Comparison of ENCODE assay signal across 8 mouse cellular contexts in the genomic region with DNA sequence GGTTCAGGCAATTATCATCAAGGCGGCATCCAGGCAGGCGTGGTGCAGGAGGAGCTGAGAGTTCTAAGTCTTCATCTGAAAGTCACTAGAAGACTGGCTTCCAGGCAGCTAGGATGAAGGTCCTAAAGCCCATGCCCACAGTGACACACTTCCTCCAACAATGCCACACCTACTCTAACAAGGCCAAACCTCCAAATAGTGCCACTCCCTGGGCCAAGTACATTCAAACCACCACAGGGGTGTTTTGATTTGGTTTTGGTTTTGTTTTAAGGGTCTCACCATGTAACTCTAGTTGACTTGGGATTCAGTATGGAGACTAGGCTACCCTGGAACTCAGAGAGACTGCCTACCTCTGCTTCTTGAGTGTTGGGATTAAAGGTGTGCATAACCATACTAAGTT. TPM values are rescaled to one million over a fixed set of nuclear protein-coding genes. Genes with fewer than 3 reads are reported as not detected.
DNase-seq lines count a peak whose midpoint lies in the region; ATAC-seq and TF ChIP-seq lines count a peak whose summit lies in the region.

A gene (minus strand): TSS at position 101 of the 400 bp plus-strand sequence.

- peak within 1 kb of the TSS; percentile 73 for H3K4me3 ChIP-seq in forebrain, embryonic 10.5 days
- H3K4me3 ChIP-seq in forebrain, postnatal 0 days (ENCODE audit: low read depth, low read length), result no peak within 1 kb of the TSS
- H3K4me3 ChIP-seq in CH12.LX (replicated peaks in 1 of 3; ENCODE audit: low read depth in 2 of 3, low read length in 2 of 3, poor library complexity in 1 of 3), result peak within 1 kb of the TSS; percentile 75 to 91 (median 79)
- 0 out of 2 replicates have a peak within 1 kb of the TSS, but pooled peaks have one; percentile 46 for H3K4me3 ChIP-seq in forebrain, embryonic 13.5 days
- H3K4me3 ChIP-seq in liver, embryonic 14.5 days (ENCODE audit: insufficient read depth in 1 of 2, low read depth in 2 of 2, low read length in 2 of 2), result peak within 1 kb of the TSS; percentile 81 to 95; a peak in 3 of 4 replicates

- H3K4me2 ChIP-seq in forebrain, postnatal 0 days (ENCODE audit: low read depth), result no peak within 1 kb of the TSS
- peak within 1 kb of the TSS; percentile 91 for H3K4me2 ChIP-seq in CH12.LX (ENCODE audit: insufficient read depth, low read depth, poor library complexity, severe bottlenecking)
- H3K4me2 ChIP-seq in forebrain, embryonic 13.5 days, result peak within 1 kb of the TSS; percentile 69
- H3K4me2 ChIP-seq in liver, embryonic 14.5 days (ENCODE audit: low read depth), result peak within 1 kb of the TSS; percentile 94

- peaks cover 31% of the 10 kb centered on the region for H3K27me3 ChIP-seq in forebrain, embryonic 10.5 days (ENCODE audit: poor library complexity, severe bottlenecking)
- H3K27me3 ChIP-seq in forebrain, postnatal 0 days (ENCODE audit: insufficient read depth, low read length), result peaks cover 5% of the 10 kb centered on the region; the same call in 1 of the 2 replicates
- H3K27me3 ChIP-seq in CH12.LX (replicated peaks), result no peaks in the 10 kb centered on the region
- H3K27me3 ChIP-seq in forebrain, embryonic 13.5 days, result peaks cover 21% of the 10 kb centered on the region
- no peaks in the 10 kb centered on the region for H3K27me3 ChIP-seq in liver, embryonic 14.5 days (ENCODE audit: control insufficient read depth, insufficient read depth, low read length)

- no peak within 1 kb of the TSS for H3K27ac ChIP-seq in forebrain, embryonic 10.5 days
- no peak within 1 kb of the TSS for H3K27ac ChIP-seq in forebrain, postnatal 0 days (ENCODE audit: low read depth, low read length)
- no peak within 1 kb of the TSS for H3K27ac ChIP-seq in CH12.LX (ENCODE audit: insufficient read depth, low read depth)
- no peak within 1 kb of the TSS for H3K27ac ChIP-seq in forebrain, embryonic 13.5 days
- no peak within 1 kb of the TSS for H3K27ac ChIP-seq in liver, embryonic 14.5 days

- H3K9ac ChIP-seq in forebrain, postnatal 0 days, result no peak within 1 kb of the TSS
- peak within 1 kb of the TSS; percentile 61 for H3K9ac ChIP-seq in CH12.LX (ENCODE audit: insufficient read depth, low read depth)
- no peak within 1 kb of the TSS for H3K9ac ChIP-seq in forebrain, embryonic 13.5 days
- no peak within 1 kb of the TSS; the same call in 1 of the 2 replicates for H3K9ac ChIP-seq in liver, embryonic 14.5 days (replicated peaks)

- no peak for ATAC-seq in forebrain, postnatal 0 days
- no peak for ATAC-seq in forebrain, embryonic 13.5 days
- no peak for ATAC-seq in hematopoietic stem cell, adult 5-6 weeks (replicated peaks in 1 of 2; ENCODE audit: insufficient read depth in 1 of 2, low FRiP score in 2 of 2, low TSS enrichment in 1 of 2, low read depth in 1 of 2, poor library complexity in 2 of 2, severe bottlenecking in 2 of 2)
- ATAC-seq in liver, embryonic 14.5 days (ENCODE audit: insufficient read depth), result no peak

- TF ChIP-seq RAD21 in CH12.LX (IDR thresholded peaks at IDR 0.05; ENCODE audit: low read depth, low read length), result no peak

- no peak for TF ChIP-seq POLR2A in CH12.LX (IDR thresholded peaks at IDR 0.05; ENCODE audit: low read depth, low read length)

- no peaks in the 10 kb centered on the region for H3K36me3 ChIP-seq in forebrain, embryonic 10.5 days (replicated peaks)
- no peaks in the 10 kb centered on the region for H3K36me3 ChIP-seq in forebrain, postnatal 0 days (ENCODE audit: insufficient read depth)
- H3K36me3 ChIP-seq in CH12.LX (replicated peaks in 1 of 2; ENCODE audit: control insufficient read depth in 1 of 2, insufficient read depth in 1 of 2, low read length in 1 of 2), result peaks cover 0 to 15% of the 10 kb centered on the region in 2 experiments
- H3K36me3 ChIP-seq in forebrain, embryonic 13.5 days (ENCODE audit: poor library complexity, severe bottlenecking), result no peaks in the 10 kb centered on the region
- no peaks in the 10 kb centered on the region for H3K36me3 ChIP-seq in liver, embryonic 14.5 days (replicated peaks; ENCODE audit: control insufficient read depth, insufficient read depth, low read depth)

- H3K4me1 ChIP-seq in forebrain, embryonic 10.5 days, result peaks cover 19% of the 10 kb centered on the region
- peaks cover 4% of the 10 kb centered on the region; the same call in 1 of the 2 replicates for H3K4me1 ChIP-seq in forebrain, postnatal 0 days (ENCODE audit: insufficient read depth)
- H3K4me1 ChIP-seq in CH12.LX (ENCODE audit: control insufficient read depth in 1 of 2, insufficient read depth in 2 of 2), result peaks cover 12 to 62% of the 10 kb centered on the region in 2 experiments
- H3K4me1 ChIP-seq in forebrain, embryonic 13.5 days, result peaks cover 12% of the 10 kb centered on the region
- H3K4me1 ChIP-seq in liver, embryonic 14.5 days (replicated peaks; ENCODE audit: control insufficient read depth in 2 of 2, insufficient read depth in 2 of 2, low read length in 1 of 2), result peaks cover under 1 to 40% of the 10 kb centered on the region in 2 experiments

- no peaks in the 10 kb centered on the region for H3K9me3 ChIP-seq in forebrain, embryonic 10.5 days
- H3K9me3 ChIP-seq in forebrain, postnatal 0 days (ENCODE audit: low read length), result no peaks in the 10 kb centered on the region
- H3K9me3 ChIP-seq in CH12.LX (replicated peaks; ENCODE audit: low read length), result peaks cover 2% of the 10 kb centered on the region
- no peaks in the 10 kb centered on the region for H3K9me3 ChIP-seq in forebrain, embryonic 13.5 days (replicated peaks)
- no peaks in the 10 kb centered on the region for H3K9me3 ChIP-seq in liver, embryonic 14.5 days (ENCODE audit: control insufficient read depth, low read length)

- in situ Hi-C loops in CH12.LX (cut with MboI; ENCODE audit: low pct_ligation_motif_present, low pct_unique_long_range_greater_than_20kb, low sequenced_read_pairs), result loop anchor here (5.0 kb wide), 1 partner anchor 57 kb away; a partner anchor contains a TSS

- dilution Hi-C loops in CH12.LX (cut with MboI; ENCODE audit: extremely low pct_ligation_motif_present, extremely low pct_unique_long_range_greater_than_20kb, low sequenced_read_pairs), result no loop called here

- TF ChIP-seq CTCF in forebrain, postnatal 0 days (IDR thresholded peaks at IDR 0.05; ENCODE audit: low read depth), result no peak
- no peak for TF ChIP-seq CTCF in CH12.LX (conservative IDR thresholded peaks at IDR 0.05 in 1 of 2, IDR thresholded peaks at IDR 0.05 in 1 of 2; ENCODE audit: low read depth in 2 of 2, low read length in 2 of 2)
- no peak for TF ChIP-seq CTCF in liver, embryonic 14.5 days (IDR thresholded peaks at IDR 0.05; ENCODE audit: low read depth)

- no peak for DNase-seq in forebrain, embryonic 10.5 days (ENCODE audit: extremely low spot score, low spot score)
- DNase-seq in forebrain, postnatal 0 days, result no peak
- DNase-seq in CH12.LX (ENCODE audit: extremely low read depth), result no peak
- DNase-seq in liver, embryonic 14.5 days (ENCODE audit: low read depth in 3 of 3, low spot score in 3 of 3), result no peak
- DNase-seq in embryo, embryonic 10.5 days (ENCODE audit: low spot score), result no peak
- DNase-seq in ovary, adult 18-20 months (ENCODE audit: low spot score), result no peak

- H3K79me2 ChIP-seq in CH12.LX (replicated peaks; ENCODE audit: control insufficient read depth, extremely low read depth, insufficient read depth, poor library complexity, severe bottlenecking), result peaks cover 17% of the 10 kb centered on the region

- 89% methylated on average over 2 of the region's 2 CpGs for WGBS in forebrain, embryonic 10.5 days
- 91% methylated on average over 2 of the region's 2 CpGs for WGBS in forebrain, postnatal 0 days
- WGBS in forebrain, embryonic 13.5 days, result 84% methylated on average over 2 of the region's 2 CpGs
- WGBS in liver, embryonic 14.5 days (ENCODE audit: insufficient replicate concordance), result 85% methylated on average over 2 of the region's 2 CpGs

- no peak for TF ChIP-seq EP300 in CH12.LX (IDR thresholded peaks at IDR 0.05; ENCODE audit: low read length)
- TF ChIP-seq EP300 in liver, embryonic 14.5 days (IDR thresholded peaks at IDR 0.05; ENCODE audit: low read depth), result no peak

TF ChIP-seq in CH12.LX, 34 proteins besides CTCF, POLR2A, EP300 and RAD21:
- TF ChIP-seq NELFE (IDR thresholded peaks at IDR 0.05; ENCODE audit: low read depth, low read length) (no peak), ZNF384 (IDR thresholded peaks at IDR 0.05; ENCODE audit: low read depth, low read length) (no peak), PAX5 (IDR thresholded peaks at IDR 0.05; ENCODE audit: low read length) (no peak), USF2 (conservative IDR thresholded peaks at IDR 0.05; ENCODE audit: low read depth, low read length) (no peak), SMC3 (IDR thresholded peaks at IDR 0.05; ENCODE audit: low read depth, low read length) (no peak), TBP (conservative IDR thresholded peaks at IDR 0.05; ENCODE audit: low read depth, low read length) (no peak), ETS1 (conservative IDR thresholded peaks at IDR 0.05; ENCODE audit: low read depth, low read length) (no peak), MXI1 (IDR thresholded peaks at IDR 0.05; ENCODE audit: low read depth, low read length) (no peak), IRF4 (IDR thresholded peaks at IDR 0.05; ENCODE audit: low read depth, low read length) (no peak), MAZ (IDR thresholded peaks at IDR 0.05; ENCODE audit: low read depth, low read length) (no peak), RCOR1 (conservative IDR thresholded peaks at IDR 0.05; ENCODE audit: low read depth, low read length) (no peak), GABPA (IDR thresholded peaks at IDR 0.05; ENCODE audit: insufficient replicate concordance, low read depth, low read length) (no peak), CHD2 (IDR thresholded peaks at IDR 0.05; ENCODE audit: low read length) (no peak)

RNA-seq across cellular contexts. Expression of the gene that starts here (rescaled TPM):
- 8.1 and 8.3 TPM in 2 replicates for polyA plus RNA-seq in forebrain, embryonic 10.5 days (2016; fragmentation: Nextera tagmentation; extraction: Ambion mirVana)
- 5.8 and 7.9 TPM in 2 replicates for total RNA-seq in forebrain, postnatal 0 days (2014; rRNA removed)
- 6.1 and 7.9 TPM in 2 replicates for polyA plus RNA-seq in forebrain, postnatal 0 days (2015; fragmentation: Nextera tagmentation; extraction: Ambion mirVana)
- total RNA-seq in CH12.LX (2012; rRNA removed) (30.9 and 32.4 TPM in 2 replicates), CH12.LX (2014; rRNA removed) (26.6 and 28.3 TPM in 2 replicates)
- 31.1 and 35.1 TPM in 2 replicates for polyA plus RNA-seq in CH12.LX (2012; ENCODE audit: insufficient read length, low read depth)
- 4.3 and 4.4 TPM in 2 replicates for polyA plus RNA-seq in forebrain, embryonic 13.5 days (2015; fragmentation: Nextera tagmentation; extraction: Ambion mirVana)
- 29.9 and 36.7 TPM in 2 replicates for total RNA-seq in hematopoietic stem cell, adult 5-6 weeks (2017)
- polyA plus RNA-seq in liver, embryonic 14.5 days (2012; rRNA removed), result 6.7 and 10.5 TPM in 2 replicates
- polyA plus RNA-seq in liver, embryonic 14.5 days (2014; fragmentation: Nextera tagmentation; extraction: Ambion mirVana), result 10.1 and 11.7 TPM in 2 replicates
